ENCODE assay signal across 19 mouse cellular contexts in the genomic region with DNA sequence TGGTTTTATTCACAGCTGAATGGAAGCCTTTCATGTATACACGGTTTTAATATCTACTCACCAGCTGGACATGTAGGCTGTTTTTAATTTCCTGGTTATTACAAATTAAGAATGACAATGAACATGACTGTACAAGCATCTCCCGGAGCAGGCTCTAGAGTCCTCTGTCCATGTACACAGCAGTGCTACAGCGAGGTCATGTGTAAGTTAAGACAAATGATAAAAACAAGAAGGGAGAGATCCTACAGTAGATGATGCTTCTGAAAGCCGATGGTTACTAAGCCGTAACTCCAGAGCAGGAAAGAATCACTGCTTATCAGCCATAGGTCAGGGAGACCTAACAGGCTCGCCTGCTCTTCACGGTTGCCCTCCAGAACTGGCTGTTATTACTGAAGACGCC.
"Had no signal": no experiment of that assay in that cellular context is flagged by ENCODE, and none has a peak within 500 bp of the region (broad histone marks: within the 10 kb centered on the region; RNA-seq: fewer than 3 reads in every experiment).

No protein-coding gene starts in this region.

- H3K4me2 ChIP-seq: liver, embryonic 13.5 days; midbrain, embryonic 12.5 days had no signal

- H3K4me3 ChIP-seq: left cerebral cortex, adult 2 months; liver, embryonic 13.5 days; midbrain, embryonic 12.5 days; neural tube, embryonic 15.5 days had no signal

- H3K27ac ChIP-seq: left cerebral cortex, adult 2 months; liver, embryonic 13.5 days; midbrain, embryonic 12.5 days; neural tube, embryonic 15.5 days; stomach, postnatal 0 days had no signal

- H3K9me3 ChIP-seq: liver, embryonic 13.5 days; midbrain, embryonic 12.5 days; neural tube, embryonic 15.5 days had no signal

- H3K27me3 ChIP-seq: liver, embryonic 13.5 days; midbrain, embryonic 12.5 days; neural tube, embryonic 15.5 days had no signal

- DNase-seq: kidney, adult 18-20 months; kidney, adult 9 months; kidney, postnatal 14 days; kidney, postnatal 4 days; layer of hippocampus, adult 9-11 months; liver, embryonic 13.5 days; lung, adult 2 months; lung, postnatal 14 days; lung, postnatal 4 days; right cerebral cortex, adult 18-20 months; right cerebral cortex, postnatal 14 days; right cerebral cortex, postnatal 4 days; thymus, adult 2 months; thymus, postnatal 14 days; thymus, postnatal 4 days had no signal

- H3K9ac ChIP-seq: liver, embryonic 13.5 days; midbrain, embryonic 12.5 days; neural tube, embryonic 15.5 days had no signal
